Mouse (Mus musculus) lung, adult 18-20 months (tissue): ENCODE measurements at regions not wholly inside any gene's neighbourhood (a gene's known extent, or its start where the extent isn't known, plus 50 kb on each side); places are given as distances from the start of the nearest gene placed in this dataset.

ENCODE experiments used
- DNase-seq, 2 experiments: peaks; one replicate each; pipeline ENCODE4 v3.0.0; 2022; ENCODE audit warnings: mixed read lengths in 2 of 2

GRCm38 (mm10) chr12:4542191-4542590 is 50.2 kb upstream of the Itsn2 start:
- DNase-seq, result no peak

- DNase-seq, result no peak
These were observed 57.3 kb upstream of the Ncoa1 start for GRCm38 (mm10) chr12:4534252-4534651.

GRCm38 (mm10) chr12:4533710-4534109 is 56.7 kb upstream of the Ncoa1 start:
- DNase-seq, result no peak

GRCm38 (mm10) chr12:4532707-4533106 is 55.7 kb upstream of the Ncoa1 start:
- no peak for DNase-seq

GRCm38 (mm10) chr12:4527027-4527426 is 50.0 kb upstream of the Ncoa1 start:
- peak in 1 of 2 experiments; percentile 41 for DNase-seq
